Mouse (Mus musculus) cerebellum, adult 2 months (tissue): ENCODE data around the gene Olfr963.

Experiments used
- CTCF ChIP-seq: fragments of 200-500 bp; IDR thresholded peaks from 2 replicates; pipeline ENCODE4 v1.5.1; 2011; ENCODE audit warnings: low read depth, mild to moderate bottlenecking, control low read depth, low read length, moderate library complexity, borderline replicate concordance; ENCODE audit not compliant: insufficient read depth
- POLR2A ChIP-seq: fragments of 200-500 bp; IDR thresholded peaks from 2 replicates; pipeline ENCODE4 v1.6.1; 2011; ENCODE audit warnings: low read length, control low read depth, borderline replicate concordance; ENCODE audit not compliant: insufficient read depth

- TF ChIP-seq POLR2A: no peak
- TF ChIP-seq CTCF: no peak
Measured at GRCm38 (mm10) chr9:39679280-39679679, 12.3 kb downstream of the Olfr963 start.
